Mouse (Mus musculus) G1E-ER4 (cell line): ENCODE results near the gene Zfp62. TPM values are rescaled to one million over a fixed set of nuclear protein-coding genes. Genes with fewer than 3 reads are reported as not detected.

Experiments
- GATA1 ChIP-seq: IDR thresholded peaks from one replicate; pipeline ENCODE4 v1.8.0; 2012; ENCODE audit warnings: low read length, inconsistent platforms
- polyA plus RNA-seq: library from polyadenylated mRNA; stranded (reverse); fragments of >175 nt; gene quantifications from 2 replicates; pipeline ENCODE4 v1.2.3, GENCODE M21; 2012

The Zfp62 gene
- 6.1 and 8.3 TPM in 2 replicates for polyA plus RNA-seq

- no peak for TF ChIP-seq GATA1
Measured at GRCm38 (mm10) chr11:49203129-49203768, at the start of gene Zfp62. Gene Zfp62 (plus strand): TSS chr11:49203292.

GRCm38 (mm10) chr11:49154077-49154476, 49.0 kb upstream of the Zfp62 start, which contains the start of gene Olfr1394:
Gene Olfr1394 (plus strand): TSS chr11:49154377.
- no peak for TF ChIP-seq GATA1

GRCm38 (mm10) chr11:49156821-49157814, 46.0 kb upstream of the Zfp62 start:
- TF ChIP-seq GATA1, result no peak

- no peak for TF ChIP-seq GATA1
Measured at GRCm38 (mm10) chr11:49168839-49169611, 34.1 kb upstream of the Zfp62 start.

- TF ChIP-seq GATA1, result no peak
Measured at GRCm38 (mm10) chr11:49170576-49170975, 32.5 kb upstream of the Zfp62 start.

GRCm38 (mm10) chr11:49175345-49175744, 27.7 kb upstream of the Zfp62 start:
- no peak for TF ChIP-seq GATA1

- no peak for TF ChIP-seq GATA1
Measured at GRCm38 (mm10) chr11:49183172-49183571, 19.9 kb upstream of the Zfp62 start.

GRCm38 (mm10) chr11:49186452-49186851, 16.6 kb upstream of the Zfp62 start:
- TF ChIP-seq GATA1, result no peak

GRCm38 (mm10) chr11:49186955-49187488, 16.1 kb upstream of the Zfp62 start, which contains the start of gene Btnl9:
Gene Btnl9 (minus strand): TSS chr11:49187159.
- TF ChIP-seq GATA1, result no peak

GRCm38 (mm10) chr11:49187701-49188100, 15.4 kb upstream of the Zfp62 start:
- TF ChIP-seq GATA1, result no peak

GRCm38 (mm10) chr11:49189737-49190136, 13.4 kb upstream of the Zfp62 start:
- no peak for TF ChIP-seq GATA1

GRCm38 (mm10) chr11:49191083-49191482, 12.0 kb upstream of the Zfp62 start:
- TF ChIP-seq GATA1, result no peak

GRCm38 (mm10) chr11:49195819-49196322, 7.2 kb upstream of the Zfp62 start:
- TF ChIP-seq GATA1, result no peak

GRCm38 (mm10) chr11:49200666-49201065, 2.4 kb upstream of the Zfp62 start:
- no peak for TF ChIP-seq GATA1

- TF ChIP-seq GATA1, result no peak
Measured at GRCm38 (mm10) chr11:49201142-49201541, 1.9 kb upstream of the Zfp62 start.
